Mouse (Mus musculus) lung, embryonic 15.5 days (tissue): ENCODE data around the gene Olfr1410. TPM values are rescaled to one million over a fixed set of nuclear protein-coding genes. Genes with fewer than 3 reads are reported as not detected.

ENCODE experiments used
- ATAC-seq: fragments of 200-750 bp; cut with Nextera tagmentation; 2 replicates; pipeline ENCODE4 v1.8.0; 2017; ENCODE audit warnings: moderate number of reproducible peaks, borderline replicate concordance; ENCODE audit not compliant: low FRiP score, low TSS enrichment; ENCODE audit errors: extremely low read depth
- H3K27ac ChIP-seq: fragments of 300-500 bp; sonication (generic); 2 replicates; pipeline ENCODE4 v1.5.1; 2015; ENCODE audit warnings: moderate library complexity, mild to moderate bottlenecking, inconsistent platforms
- H3K27me3 ChIP-seq: fragments of 300-500 bp; sonication (generic); 2 replicates; pipeline ENCODE4 v1.6.1; 2015; ENCODE audit warnings: inconsistent platforms
- H3K36me3 ChIP-seq: fragments of 300-500 bp; sonication (generic); 2 replicates; pipeline ENCODE4 v1.6.1; 2015; ENCODE audit warnings: inconsistent platforms
- H3K4me1 ChIP-seq: fragments of 300-500 bp; sonication (generic); 2 replicates; pipeline ENCODE4 v1.6.1; 2015; ENCODE audit warnings: inconsistent platforms
- H3K4me2 ChIP-seq: fragments of 300-500 bp; sonication (generic); 2 replicates; pipeline ENCODE4 v1.6.1; 2015; ENCODE audit warnings: inconsistent platforms, mild to moderate bottlenecking, moderate library complexity
- H3K4me3 ChIP-seq: fragments of 300-500 bp; sonication (generic); 2 replicates; pipeline ENCODE4 v1.5.1; 2015; ENCODE audit warnings: mild to moderate bottlenecking, inconsistent platforms
- H3K9ac ChIP-seq: fragments of 300-500 bp; sonication (generic); 2 replicates; pipeline ENCODE4 v1.6.1; 2015; ENCODE audit warnings: inconsistent platforms
- H3K9me3 ChIP-seq: fragments of 300-500 bp; sonication (generic); 2 replicates; pipeline ENCODE4 v1.6.1; 2016; ENCODE audit warnings: inconsistent platforms
- WGBS: fragments of 180-500 bp; shearing (Covaris S2); methylation state at CpG from one replicate; pipeline ENCODE4 v1.1.7; 2015; 5-methylcytosine and 5-hydroxymethylcytosine counted together
- polyA plus RNA-seq: library from polyadenylated mRNA; unstranded; fragments of >200 nt; fragmentation: Nextera tagmentation; extraction: Ambion mirVana; gene quantifications from 2 replicates; pipeline ENCODE4 v1.2.1, GENCODE M21; 2015

Gene Olfr1410
- polyA plus RNA-seq, 1 experiment from 2014 or later, result not detected

DNA sequence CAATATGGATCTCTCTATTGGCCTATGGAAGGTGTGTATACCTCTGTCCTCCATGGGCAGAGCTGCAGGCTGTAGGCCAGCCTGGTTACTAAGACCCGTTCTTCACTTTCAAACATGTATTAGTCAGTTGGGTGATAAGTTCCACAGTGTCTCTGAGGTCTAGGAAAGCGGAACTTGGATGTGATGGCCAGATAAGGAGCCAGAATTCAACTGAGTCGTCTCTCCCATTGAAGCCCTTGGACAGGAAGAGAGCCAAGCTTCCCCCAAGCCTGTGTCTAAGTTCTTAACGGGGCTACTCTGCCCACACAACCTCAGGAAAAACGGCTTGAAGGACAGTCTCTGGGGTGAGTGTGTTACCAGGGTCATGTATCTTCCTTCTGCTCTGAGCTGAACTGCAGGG is 53.8 kb downstream of the Olfr1410 start:
- Histone ChIP-seq H3K27ac (no peak overlapping the region), H3K4me3 (no peak overlapping the region), H3K9ac (no peak overlapping the region), H3K4me2 (no peak overlapping the region), H3K27me3 (no peaks in the 10 kb centered on the region), H3K4me1 (no peaks in the 10 kb centered on the region), H3K36me3 (no peaks in the 10 kb centered on the region), H3K9me3 (no peaks in the 10 kb centered on the region)
- 44% methylated on average over 5 of the region's 5 CpGs for WGBS
- ATAC-seq, result no peak

Other genes with a start within 250 kb of the Olfr1410 start
- gene Ndufa10, start 131.9 kb upstream of the Olfr1410 start, polyA plus RNA-seq, result 272 and 278 TPM in 2 replicates
- not detected in 2 replicates for gene Olfr1416, start 120.7 kb upstream of the Olfr1410 start, polyA plus RNA-seq
- gene Olfr1415, start 109.7 kb upstream of the Olfr1410 start, polyA plus RNA-seq, result not detected in 2 replicates
- gene Olfr1414, start 87.1 kb upstream of the Olfr1410 start, polyA plus RNA-seq, result not detected in 2 replicates
- gene Olfr1413, start 34.5 kb upstream of the Olfr1410 start, polyA plus RNA-seq, result not detected in 2 replicates
- not detected in 2 replicates for gene Olfr1412, start 20.0 kb upstream of the Olfr1410 start, polyA plus RNA-seq
- gene Olfr1411, start 11.4 kb upstream of the Olfr1410 start, polyA plus RNA-seq, result not detected in 2 replicates
- not detected in 2 replicates for gene Olfr12, start 12.0 kb downstream of the Olfr1410 start, polyA plus RNA-seq
- 354 and 385 TPM in 2 replicates for gene Cops9, start 36.2 kb downstream of the Olfr1410 start, polyA plus RNA-seq
- gene Otos, start 43.1 kb downstream of the Olfr1410 start, polyA plus RNA-seq, result 0.31 TPM in 1 of 2 replicates, not detected in the other
- 34.2 and 35.1 TPM in 2 replicates for gene Gpc1, start 225.9 kb downstream of the Olfr1410 start, polyA plus RNA-seq